Mouse (Mus musculus) liver, postnatal 0 days (tissue): ENCODE measurements at regions not wholly inside any gene's neighbourhood (a gene's known extent, or its start where the extent isn't known, plus 50 kb on each side); places are given as distances from the start of the nearest gene placed in this dataset.

Source experiments
- CTCF ChIP-seq: sonication (generic); IDR thresholded peaks from 2 replicates; pipeline ENCODE4 v1.5.1; 2016; ENCODE audit warnings: antibody characterized with exemption, low read depth
- EP300 ChIP-seq: IDR thresholded peaks from 2 replicates; pipeline ENCODE4 v1.6.1; 2016; ENCODE audit warnings: antibody characterized with exemption, low read depth, mild to moderate bottlenecking

- TF ChIP-seq EP300: no peak
- TF ChIP-seq CTCF: no peak
Observed at GRCm38 (mm10) chr1:71995573-71996233, 216.4 kb downstream of the Mreg start.
